Mouse (Mus musculus): ENCODE results near the gene Orai2. TPM values are rescaled to one million over a fixed set of nuclear protein-coding genes. Genes with fewer than 3 reads are reported as not detected.

The Orai2 gene
- polyA plus RNA-seq, 1 experiment = 113 TPM

GRCm38 (mm10) chr5:136098536-136098935 lies 72.0 kb downstream of the Orai2 start:
- WGBS = 89% methylated on average over 10 of the region's 10 CpGs
- no peak overlapping the region for H3K4me3 ChIP-seq (ENCODE audit: extremely low read depth, insufficient read depth, insufficient read length)
- TF ChIP-seq CTCF (IDR thresholded peaks at IDR 0.05; ENCODE audit: extremely low read depth, insufficient read depth, insufficient read length, insufficient replicate concordance) = no peak
- TF ChIP-seq POLR2A (IDR thresholded peaks at IDR 0.05; ENCODE audit: low read depth, low read length) = no peak
- no peaks in the 10 kb centered on the region for H3K27me3 ChIP-seq (ENCODE audit: control insufficient read depth, insufficient read depth, low read length)
- DNase-seq (ENCODE audit: low read depth in 1 of 2, low spot score in 2 of 2) = no peak
- H3K4me1 ChIP-seq (ENCODE audit: control insufficient read depth, insufficient read depth, insufficient read length) = peaks cover 8% of the 10 kb centered on the region
- H3K36me3 ChIP-seq (ENCODE audit: control insufficient read depth, insufficient read depth, low read length) = no peaks in the 10 kb centered on the region; the same call in 1 of the 2 replicates
- H3K27ac ChIP-seq (ENCODE audit: insufficient read depth, low read length) = no peak overlapping the region

Other genes with a start within 250 kb of the Orai2 start
- gene Ywhag, start 236.1 kb downstream of the Orai2 start, polyA plus RNA-seq (2012; rRNA removed) = 40.9 and 50.0 TPM in 2 replicates
- 2.0 and 2.4 TPM in 2 replicates for gene Ssc4d, start 196.2 kb downstream of the Orai2 start, polyA plus RNA-seq (2012; rRNA removed)
- not detected in 2 replicates for gene Zp3, start 190.6 kb downstream of the Orai2 start, polyA plus RNA-seq (2012; rRNA removed)
- 25.6 and 32.8 TPM in 2 replicates for gene Dtx2, start 175.9 kb downstream of the Orai2 start, polyA plus RNA-seq (2012; rRNA removed)
- 3.9 and 6.9 TPM in 2 replicates for gene Upk3b, start 132.2 kb downstream of the Orai2 start, polyA plus RNA-seq (2012; rRNA removed)
- gene Upk3bl, start 116.2 kb downstream of the Orai2 start, polyA plus RNA-seq (2012; rRNA removed) = not detected in 2 replicates
- 38.1 and 43.0 TPM in 2 replicates for gene Rasa4, start 86.8 kb downstream of the Orai2 start, polyA plus RNA-seq (2012; rRNA removed)
- gene Polr2j, start 54.1 kb downstream of the Orai2 start, polyA plus RNA-seq (2012; rRNA removed) = 32.3 and 38.1 TPM in 2 replicates
- 39.5 and 46.4 TPM in 2 replicates for gene Lrwd1, start 34.6 kb downstream of the Orai2 start, polyA plus RNA-seq (2012; rRNA removed)
- gene Alkbh4, start 34.6 kb downstream of the Orai2 start, polyA plus RNA-seq (2012; rRNA removed) = 19.6 and 28.4 TPM in 2 replicates
- gene Prkrip1, start 28.2 kb upstream of the Orai2 start, polyA plus RNA-seq (2012; rRNA removed) = 7.3 and 8.8 TPM in 2 replicates
- 18.8 and 30.3 TPM in 2 replicates for gene Sh2b2, start 75.8 kb upstream of the Orai2 start, polyA plus RNA-seq (2012; rRNA removed)